Mouse (Mus musculus): Measurements from ENCODE around the gene Gbf1. TPM values are rescaled to one million over a fixed set of nuclear protein-coding genes. Genes with fewer than 3 reads are reported as not detected.
"Not testable (repeated sequence)": the region's sequence is repeated elsewhere in the genome, so short reads cannot be mapped to it uniquely, and the experiment has no call there.

The Gbf1 gene
- polyA plus RNA-seq, 1 experiment, result 40.8 TPM

GRCm38 (mm10) chr19:46149091-46149490 is 3.2 kb upstream of the Gbf1 start:
- Histone ChIP-seq H3K4me3 (ENCODE audit: insufficient read depth, poor library complexity, severe bottlenecking) (no peak overlapping the region), H3ac (ENCODE audit: control insufficient read depth, insufficient read length, low read depth) (no peak overlapping the region), H3K79me3 (ENCODE audit: low read depth) (peaks cover 8% of the 10 kb centered on the region), H3K27me3 (ENCODE audit: control insufficient read depth, insufficient read depth, insufficient read length) (no peaks in the 10 kb centered on the region), H3K79me2 (ENCODE audit: control insufficient read depth, insufficient read depth) (peaks cover 17% of the 10 kb centered on the region), H3K36me3 (ENCODE audit: control insufficient read depth, insufficient read depth) (no peaks in the 10 kb centered on the region)
- TF ChIP-seq CEBPB (IDR thresholded peaks at IDR 0.05; ENCODE audit: low read depth), result no peak
- no peak for TF ChIP-seq MYOD1 (IDR thresholded peaks at IDR 0.05; ENCODE audit: control insufficient read depth, insufficient read length, low read depth)
- no peak for TF ChIP-seq MYOG (IDR thresholded peaks at IDR 0.05; ENCODE audit: control insufficient read depth, extremely low read depth, insufficient read length)
- no peak for TF ChIP-seq CTCF (IDR thresholded peaks at IDR 0.05; ENCODE audit: control insufficient read depth, insufficient read depth, insufficient read length)
- no peak for TF ChIP-seq FOSL1 (IDR thresholded peaks at IDR 0.05; ENCODE audit: insufficient read depth, low read length, poor library complexity, severe bottlenecking)
- TF ChIP-seq USF1 (IDR thresholded peaks at IDR 0.05; ENCODE audit: low read depth), result no peak
- TF ChIP-seq MAX (IDR thresholded peaks at IDR 0.05), result no peak

- Histone ChIP-seq H3K27me3 (ENCODE audit: control insufficient read depth, insufficient read depth, insufficient read length) (no peaks in the 10 kb centered on the region), H3K4me3 (ENCODE audit: insufficient read depth, poor library complexity, severe bottlenecking) (no peak overlapping the region), H3K79me2 (ENCODE audit: control insufficient read depth, insufficient read depth) (peaks cover 21% of the 10 kb centered on the region), H3ac (ENCODE audit: control insufficient read depth, insufficient read length, low read depth) (no peak overlapping the region), H3K36me3 (ENCODE audit: control insufficient read depth, insufficient read depth) (peaks cover 35% of the 10 kb centered on the region), H3K79me3 (ENCODE audit: low read depth) (peaks cover 7% of the 10 kb centered on the region)
- TF ChIP-seq MYOD1 (IDR thresholded peaks at IDR 0.05; ENCODE audit: control insufficient read depth, insufficient read length, low read depth), result peak; percentile 35
- no peak for TF ChIP-seq CEBPB (IDR thresholded peaks at IDR 0.05; ENCODE audit: low read depth)
- TF ChIP-seq CTCF (IDR thresholded peaks at IDR 0.05; ENCODE audit: control insufficient read depth, insufficient read depth, insufficient read length), result no peak
- TF ChIP-seq MYOG (IDR thresholded peaks at IDR 0.05; ENCODE audit: control insufficient read depth, extremely low read depth, insufficient read length), result no peak
These were observed 13.6 kb downstream of the Gbf1 start for GRCm38 (mm10) chr19:46165950-46166349.

- H3K79me2 ChIP-seq (ENCODE audit: control insufficient read depth, insufficient read depth); H3K27me3 ChIP-seq (ENCODE audit: control insufficient read depth, insufficient read depth, insufficient read length); H3K4me3 ChIP-seq (ENCODE audit: insufficient read depth, poor library complexity, severe bottlenecking); H3K79me3 ChIP-seq (ENCODE audit: low read depth); H3ac ChIP-seq (ENCODE audit: control insufficient read depth, insufficient read length, low read depth): not testable (repeated sequence)
- H3K36me3 ChIP-seq (ENCODE audit: control insufficient read depth, insufficient read depth), result peaks cover 46% of the 10 kb centered on the region
These were observed 14.9 kb downstream of the Gbf1 start for GRCm38 (mm10) chr19:46167169-46167568.

- H3K4me3 ChIP-seq (ENCODE audit: insufficient read depth, poor library complexity, severe bottlenecking), result no peak overlapping the region
- H3K79me2 ChIP-seq (ENCODE audit: control insufficient read depth, insufficient read depth), result no peaks in the 10 kb centered on the region
- TF ChIP-seq FOSL1 (IDR thresholded peaks at IDR 0.05; ENCODE audit: insufficient read depth, low read length, poor library complexity, severe bottlenecking) (no peak), USF1 (IDR thresholded peaks at IDR 0.05; ENCODE audit: low read depth) (no peak)
- H3K79me3 ChIP-seq (ENCODE audit: low read depth), result peaks cover 4% of the 10 kb centered on the region
- H3K27me3 ChIP-seq (ENCODE audit: control insufficient read depth, insufficient read depth, insufficient read length), result no peaks in the 10 kb centered on the region
- H3K36me3 ChIP-seq (ENCODE audit: control insufficient read depth, insufficient read depth), result peaks cover 49% of the 10 kb centered on the region
- no peak overlapping the region for H3ac ChIP-seq (ENCODE audit: control insufficient read depth, insufficient read length, low read depth)
These were observed 17.1 kb downstream of the Gbf1 start for GRCm38 (mm10) chr19:46169396-46169795.

- peaks cover 1% of the 10 kb centered on the region for H3K79me2 ChIP-seq (ENCODE audit: control insufficient read depth, insufficient read depth)
- TF ChIP-seq CTCF (IDR thresholded peaks at IDR 0.05; ENCODE audit: control insufficient read depth, insufficient read depth, insufficient read length) (no peak), MYOD1 (IDR thresholded peaks at IDR 0.05; ENCODE audit: control insufficient read depth, insufficient read length, low read depth) (no peak), USF1 (IDR thresholded peaks at IDR 0.05; ENCODE audit: low read depth) (no peak), FOSL1 (IDR thresholded peaks at IDR 0.05; ENCODE audit: insufficient read depth, low read length, poor library complexity, severe bottlenecking) (no peak), MYOG (IDR thresholded peaks at IDR 0.05; ENCODE audit: control insufficient read depth, extremely low read depth, insufficient read length) (no peak), MAX (IDR thresholded peaks at IDR 0.05) (no peak)
These were observed 17.6 kb downstream of the Gbf1 start for GRCm38 (mm10) chr19:46169913-46170312.

GRCm38 (mm10) chr19:46172541-46172940 is 20.2 kb downstream of the Gbf1 start:
- no peak overlapping the region for H3ac ChIP-seq (ENCODE audit: control insufficient read depth, insufficient read length, low read depth)
- peaks cover 10% of the 10 kb centered on the region for H3K79me2 ChIP-seq (ENCODE audit: control insufficient read depth, insufficient read depth)
- no peak for TF ChIP-seq FOSL1 (IDR thresholded peaks at IDR 0.05; ENCODE audit: insufficient read depth, low read length, poor library complexity, severe bottlenecking)
- no peak for TF ChIP-seq CEBPB (IDR thresholded peaks at IDR 0.05; ENCODE audit: low read depth)
- TF ChIP-seq MAX (IDR thresholded peaks at IDR 0.05), result no peak
- no peak for TF ChIP-seq CTCF (IDR thresholded peaks at IDR 0.05; ENCODE audit: control insufficient read depth, insufficient read depth, insufficient read length)
- no peak for TF ChIP-seq MYOD1 (IDR thresholded peaks at IDR 0.05; ENCODE audit: control insufficient read depth, insufficient read length, low read depth)
- no peak for TF ChIP-seq USF1 (IDR thresholded peaks at IDR 0.05; ENCODE audit: low read depth)
- TF ChIP-seq MYOG (IDR thresholded peaks at IDR 0.05; ENCODE audit: control insufficient read depth, extremely low read depth, insufficient read length), result no peak
- no peaks in the 10 kb centered on the region for H3K27me3 ChIP-seq (ENCODE audit: control insufficient read depth, insufficient read depth, insufficient read length)
- H3K79me3 ChIP-seq (ENCODE audit: low read depth), result peaks cover 4% of the 10 kb centered on the region
- no peak overlapping the region for H3K4me3 ChIP-seq (ENCODE audit: insufficient read depth, poor library complexity, severe bottlenecking)
- H3K36me3 ChIP-seq (ENCODE audit: control insufficient read depth, insufficient read depth), result peaks cover 22% of the 10 kb centered on the region

More at GRCm38 (mm10) chr19:46169913-46170312, 17.6 kb downstream of the Gbf1 start:
- no peaks in the 10 kb centered on the region for H3K27me3 ChIP-seq (ENCODE audit: control insufficient read depth, insufficient read depth, insufficient read length)
- no peak overlapping the region for H3K4me3 ChIP-seq (ENCODE audit: insufficient read depth, poor library complexity, severe bottlenecking)
- peaks cover 4% of the 10 kb centered on the region for H3K79me3 ChIP-seq (ENCODE audit: low read depth)
- peaks cover 44% of the 10 kb centered on the region for H3K36me3 ChIP-seq (ENCODE audit: control insufficient read depth, insufficient read depth)
- H3ac ChIP-seq (ENCODE audit: control insufficient read depth, insufficient read length, low read depth), result no peak overlapping the region
